ENCODE assay signal across 18 mouse cellular contexts in genomic region chr11:69719423-69719822, GRCm38 (mm10). TPM values are rescaled to one million over a fixed set of nuclear protein-coding genes. Genes with fewer than 3 reads are reported as not detected.
A peak's percentile ranks its signal among the peaks of the same experiment; 100 is the strongest.
DNase-seq lines count a peak whose midpoint lies in the region; ATAC-seq and TF ChIP-seq lines count a peak whose summit lies in the region.
"Had no signal": no experiment of that assay in that cellular context is flagged by ENCODE, and none has a peak within 500 bp of the region (broad histone marks: within the 10 kb centered on the region; RNA-seq: fewer than 3 reads in every experiment).

No protein-coding gene starts in this region.

- H3K27me3 ChIP-seq in testis, adult 2 months (ENCODE audit: control insufficient read depth, insufficient read depth, low read length): no peaks in the 10 kb centered on the region
- H3K27me3 ChIP-seq in stomach, postnatal 0 days (ENCODE audit: control insufficient read depth, insufficient read depth, low read length): no peaks in the 10 kb centered on the region
- no peaks in the 10 kb centered on the region for H3K27me3 ChIP-seq in midbrain, embryonic 10.5 days (ENCODE audit: low read depth, poor library complexity, severe bottlenecking)
- H3K27me3 ChIP-seq in midbrain, embryonic 13.5 days: no peaks in the 10 kb centered on the region
- H3K27me3 ChIP-seq: embryonic facial prominence, embryonic 13.5 days; heart, embryonic 13.5 days; intestine, embryonic 15.5 days had no signal

- no peak for TF ChIP-seq EP300 in stomach, postnatal 0 days (optimal IDR thresholded peaks at IDR 0.05)

- H3K9ac ChIP-seq in stomach, postnatal 0 days (ENCODE audit: low read length): no peak overlapping the region
- H3K9ac ChIP-seq in midbrain, embryonic 13.5 days (replicated peaks): no peak overlapping the region
- H3K9ac ChIP-seq: intestine, embryonic 15.5 days had no signal

- TF ChIP-seq CTCF in gastrocnemius, adult 2 months (IDR thresholded peaks at IDR 0.05): peak; percentile 20; the same call in 1 of the 2 replicates
- peak; percentile 11; the same call in 1 of the 2 replicates for TF ChIP-seq CTCF in testis, adult 2 months (IDR thresholded peaks at IDR 0.05; ENCODE audit: control insufficient read depth, insufficient read depth, insufficient replicate concordance, low read depth, low read length)
- peak; percentile 29 for TF ChIP-seq CTCF in stomach, postnatal 0 days (IDR thresholded peaks at IDR 0.05; ENCODE audit: low read depth)

- no peak for DNase-seq in gastrocnemius, adult 2 months
- no peak for DNase-seq in gastrocnemius, postnatal 14 days
- DNase-seq in testis, postnatal 10 days (ENCODE audit: low spot score): no peak
- DNase-seq in induced T-regulatory cell, adult 2 months (ENCODE audit: low read depth): peak; percentile 33
- no peak for DNase-seq in stomach, postnatal 0 days (ENCODE audit: low spot score)
- no peak for DNase-seq in midbrain, embryonic 10.5 days (ENCODE audit: low spot score)
- DNase-seq: cerebellum, postnatal 36 days; gastrocnemius, postnatal 25 days; lung, postnatal 14 days had no signal

- intact Hi-C loops in gastrocnemius, adult 2 months (cut with DNase I): no loop called here
- intact Hi-C loops in gastrocnemius, postnatal 14 days (cut with DNase I; ENCODE audit: low total_unique reads): no loop called here

- TF ChIP-seq POLR2A in testis, adult 2 months (IDR thresholded peaks at IDR 0.05; ENCODE audit: control insufficient read depth, low read depth, low read length): no peak

- H3K9me3 ChIP-seq in stomach, postnatal 0 days (ENCODE audit: control insufficient read depth, low read length): no peaks in the 10 kb centered on the region
- H3K9me3 ChIP-seq in midbrain, embryonic 10.5 days (replicated peaks): no peaks in the 10 kb centered on the region
- H3K9me3 ChIP-seq in midbrain, embryonic 13.5 days: no peaks in the 10 kb centered on the region
- H3K9me3 ChIP-seq: embryonic facial prominence, embryonic 13.5 days; intestine, embryonic 15.5 days had no signal

- ATAC-seq in stomach, postnatal 0 days (ENCODE audit: low FRiP score, low TSS enrichment): no peak
- ATAC-seq in midbrain, embryonic 13.5 days: no peak

- H3K36me3 ChIP-seq in testis, adult 2 months (ENCODE audit: control insufficient read depth, insufficient read depth, low read length): no peaks in the 10 kb centered on the region
- H3K36me3 ChIP-seq in stomach, postnatal 0 days (ENCODE audit: control insufficient read depth, insufficient read depth, low read length): no peaks in the 10 kb centered on the region
- H3K36me3 ChIP-seq in midbrain, embryonic 10.5 days: no peaks in the 10 kb centered on the region
- no peaks in the 10 kb centered on the region for H3K36me3 ChIP-seq in midbrain, embryonic 13.5 days
- H3K36me3 ChIP-seq: embryonic facial prominence, embryonic 13.5 days; heart, embryonic 13.5 days; intestine, embryonic 15.5 days had no signal

- H3K4me1 ChIP-seq in testis, adult 2 months (ENCODE audit: control insufficient read depth, insufficient read depth, low read length): peaks cover 2% of the 10 kb centered on the region
- no peaks in the 10 kb centered on the region for H3K4me1 ChIP-seq in stomach, postnatal 0 days (replicated peaks; ENCODE audit: control insufficient read depth, insufficient read depth)
- H3K4me1 ChIP-seq in midbrain, embryonic 10.5 days: peaks cover 18% of the 10 kb centered on the region
- peaks cover 3% of the 10 kb centered on the region; the same call in 1 of the 2 replicates for H3K4me1 ChIP-seq in midbrain, embryonic 13.5 days (replicated peaks)

- no peak overlapping the region for H3K4me3 ChIP-seq in gastrocnemius, adult 2 months
- H3K4me3 ChIP-seq in testis, adult 2 months (ENCODE audit: control insufficient read depth, low read depth, low read length): no peak overlapping the region
- no peak overlapping the region for H3K4me3 ChIP-seq in stomach, postnatal 0 days (ENCODE audit: low read depth, low read length)
- H3K4me3 ChIP-seq in midbrain, embryonic 10.5 days: no peak overlapping the region
- H3K4me3 ChIP-seq in midbrain, embryonic 13.5 days (replicated peaks): no peak overlapping the region
- H3K4me3 ChIP-seq: heart, embryonic 13.5 days; intestine, embryonic 15.5 days had no signal

- 72% methylated on average over 6 of the region's 6 CpGs for WGBS in stomach, postnatal 0 days
- whole genome bisulfite sequencing in midbrain, embryonic 10.5 days: 70% methylated on average over 6 of the region's 6 CpGs
- WGBS in midbrain, embryonic 13.5 days: 74% methylated on average over 6 of the region's 6 CpGs

- H3K27ac ChIP-seq in gastrocnemius, adult 2 months: no peak overlapping the region
- no peak overlapping the region for H3K27ac ChIP-seq in testis, adult 2 months (ENCODE audit: control insufficient read depth, insufficient read depth, low read depth, low read length)
- no peak overlapping the region for H3K27ac ChIP-seq in stomach, postnatal 0 days (replicated peaks)
- H3K27ac ChIP-seq in midbrain, embryonic 10.5 days (replicated peaks): no peak overlapping the region
- no peak overlapping the region for H3K27ac ChIP-seq in midbrain, embryonic 13.5 days
- H3K27ac ChIP-seq: embryonic facial prominence, embryonic 13.5 days; heart, embryonic 13.5 days had no signal

- no peak overlapping the region for H3K4me2 ChIP-seq in stomach, postnatal 0 days (replicated peaks; ENCODE audit: low read depth)
- no peak overlapping the region for H3K4me2 ChIP-seq in midbrain, embryonic 13.5 days (replicated peaks)
- H3K4me2 ChIP-seq: midbrain, embryonic 11.5 days had no signal

RNA-seq across cellular contexts. Expression of gene Tnfsfm13, which starts 23.5 kb away (rescaled TPM):
- total RNA-seq in gastrocnemius, adult 2 months (2021): 1 to 10 TPM; 1.2 to 1.9 TPM
- total RNA-seq in gastrocnemius, postnatal 14 days (2021): 1 to 10 TPM; 2.2 to 3.0 TPM
- 1.3 and 1.9 TPM in 2 replicates for polyA plus RNA-seq in testis, adult 2 months (2012; rRNA removed)
- 4.1 and 4.2 TPM in 2 replicates for polyA plus RNA-seq in stomach, postnatal 0 days (2015; fragmentation: Nextera tagmentation; extraction: Ambion mirVana)
- 1.0 and 1.3 TPM in 2 replicates for polyA plus RNA-seq in midbrain, embryonic 10.5 days (2016; fragmentation: Nextera tagmentation; extraction: Ambion mirVana)
- polyA plus RNA-seq in midbrain, embryonic 13.5 days (2015; fragmentation: Nextera tagmentation; extraction: Ambion mirVana): 0.64 and 1.2 TPM in 2 replicates

RNA-seq across cellular contexts. Expression of gene Tnfsf12, which starts 23.8 kb away (rescaled TPM):
- 10 to 100 TPM in 1 of 2 experiments, 1 to 10 TPM in 1; 6.5 to 10.6 TPM for total RNA-seq in gastrocnemius, adult 2 months (2021)
- total RNA-seq in gastrocnemius, postnatal 14 days (2021): 10 to 100 TPM; 14.0 to 14.8 TPM
- 2.9 and 3.3 TPM in 2 replicates for polyA plus RNA-seq in testis, adult 2 months (2012; rRNA removed)
- 6.9 and 9.7 TPM in 2 replicates for polyA plus RNA-seq in stomach, postnatal 0 days (2015; fragmentation: Nextera tagmentation; extraction: Ambion mirVana)
- polyA plus RNA-seq in midbrain, embryonic 10.5 days (2016; fragmentation: Nextera tagmentation; extraction: Ambion mirVana): 1.2 and 1.4 TPM in 2 replicates
- polyA plus RNA-seq in midbrain, embryonic 13.5 days (2015; fragmentation: Nextera tagmentation; extraction: Ambion mirVana): 0.98 and 1.2 TPM in 2 replicates

RNA-seq across cellular contexts. Expression of gene Tnfsf13, which starts 33.8 kb away (rescaled TPM):
- total RNA-seq in gastrocnemius, adult 2 months (2021): 1 to 10 TPM in 1 of 2 experiments, under 1 TPM in 1; 0.64 to 1.1 TPM
- total RNA-seq in gastrocnemius, postnatal 14 days (2021): 1 to 10 TPM; 1.3 to 1.8 TPM
- 4.2 and 5.6 TPM in 2 replicates for polyA plus RNA-seq in testis, adult 2 months (2012; rRNA removed)
- polyA plus RNA-seq in stomach, postnatal 0 days (2015; fragmentation: Nextera tagmentation; extraction: Ambion mirVana): 0.50 and 0.75 TPM in 2 replicates
- polyA plus RNA-seq in midbrain, embryonic 10.5 days (2016; fragmentation: Nextera tagmentation; extraction: Ambion mirVana): 0.11 and 0.30 TPM in 2 replicates
- polyA plus RNA-seq in midbrain, embryonic 13.5 days (2015; fragmentation: Nextera tagmentation; extraction: Ambion mirVana): 0.36 TPM in 1 of 2 replicates, not detected in the other
- polyA plus RNA-seq: forebrain, embryonic 11.5 days; hindbrain, embryonic 11.5 days; limb, embryonic 11.5 days; midbrain, embryonic 11.5 days had no signal

RNA-seq across cellular contexts. Expression of gene Senp3, which starts 37.5 kb away (rescaled TPM):
- total RNA-seq in gastrocnemius, adult 2 months (2021): 10 to 100 TPM; 25.4 to 28.1 TPM
- 10 to 100 TPM; 22.4 to 23.2 TPM for total RNA-seq in gastrocnemius, postnatal 14 days (2021)
- polyA plus RNA-seq in testis, adult 2 months (2012; rRNA removed): 54.7 and 67.6 TPM in 2 replicates
- 30.5 and 32.4 TPM in 2 replicates for polyA plus RNA-seq in stomach, postnatal 0 days (2015; fragmentation: Nextera tagmentation; extraction: Ambion mirVana)
- 112 and 114 TPM in 2 replicates for polyA plus RNA-seq in midbrain, embryonic 10.5 days (2016; fragmentation: Nextera tagmentation; extraction: Ambion mirVana)
- 101 and 103 TPM in 2 replicates for polyA plus RNA-seq in midbrain, embryonic 13.5 days (2015; fragmentation: Nextera tagmentation; extraction: Ambion mirVana)

RNA-seq across cellular contexts. Expression of gene Polr2a, which starts 39.0 kb away (rescaled TPM):
- total RNA-seq in gastrocnemius, adult 2 months (2021): 10 to 100 TPM; 26.9 to 35.4 TPM
- total RNA-seq in gastrocnemius, postnatal 14 days (2021): 10 to 100 TPM; 36.4 to 39.1 TPM
- 54.7 and 75.8 TPM in 2 replicates for polyA plus RNA-seq in testis, adult 2 months (2012; rRNA removed)
- 7.9 and 9.0 TPM in 2 replicates for polyA plus RNA-seq in stomach, postnatal 0 days (2015; fragmentation: Nextera tagmentation; extraction: Ambion mirVana)
- 25.6 and 32.2 TPM in 2 replicates for polyA plus RNA-seq in midbrain, embryonic 10.5 days (2016; fragmentation: Nextera tagmentation; extraction: Ambion mirVana)
- polyA plus RNA-seq in midbrain, embryonic 13.5 days (2015; fragmentation: Nextera tagmentation; extraction: Ambion mirVana): 22.7 and 24.9 TPM in 2 replicates
